Mouse (Mus musculus) telencephalon, adult 2 months (tissue): ENCODE data around the gene Pik3cg.

ENCODE experiments used
- DNase-seq: peaks from one replicate; pipeline ENCODE4 v3.0.0-alpha.2; 2011; ENCODE audit warnings: low read depth, low spot score

Gene Pik3cg

DNA sequence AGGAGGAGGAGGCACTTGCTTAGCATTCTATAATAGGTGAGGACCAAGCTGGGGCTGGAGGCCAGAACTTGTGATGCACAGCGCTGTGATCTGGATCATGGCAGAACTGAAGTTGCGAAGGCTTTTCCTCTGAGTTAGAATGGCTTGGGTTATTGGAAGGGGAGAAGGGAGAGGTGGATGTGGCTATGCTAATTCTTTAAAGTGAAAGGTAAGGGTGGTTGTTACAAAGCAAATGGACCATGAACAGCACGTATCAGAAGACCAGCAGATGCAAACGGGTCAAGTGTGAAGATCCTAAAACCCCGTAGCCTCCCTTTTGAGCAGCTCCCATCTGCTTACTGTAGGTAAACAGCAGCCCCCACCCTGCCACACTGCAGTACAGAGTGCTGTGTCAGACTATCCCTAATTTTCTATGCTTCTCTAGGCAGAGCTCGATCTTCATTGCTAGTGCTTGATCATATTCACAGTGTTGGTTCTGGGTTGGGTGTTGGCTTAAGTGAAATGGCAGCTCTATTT lies 7.3 kb downstream of the Pik3cg start:
- no peak for DNase-seq

DNA sequence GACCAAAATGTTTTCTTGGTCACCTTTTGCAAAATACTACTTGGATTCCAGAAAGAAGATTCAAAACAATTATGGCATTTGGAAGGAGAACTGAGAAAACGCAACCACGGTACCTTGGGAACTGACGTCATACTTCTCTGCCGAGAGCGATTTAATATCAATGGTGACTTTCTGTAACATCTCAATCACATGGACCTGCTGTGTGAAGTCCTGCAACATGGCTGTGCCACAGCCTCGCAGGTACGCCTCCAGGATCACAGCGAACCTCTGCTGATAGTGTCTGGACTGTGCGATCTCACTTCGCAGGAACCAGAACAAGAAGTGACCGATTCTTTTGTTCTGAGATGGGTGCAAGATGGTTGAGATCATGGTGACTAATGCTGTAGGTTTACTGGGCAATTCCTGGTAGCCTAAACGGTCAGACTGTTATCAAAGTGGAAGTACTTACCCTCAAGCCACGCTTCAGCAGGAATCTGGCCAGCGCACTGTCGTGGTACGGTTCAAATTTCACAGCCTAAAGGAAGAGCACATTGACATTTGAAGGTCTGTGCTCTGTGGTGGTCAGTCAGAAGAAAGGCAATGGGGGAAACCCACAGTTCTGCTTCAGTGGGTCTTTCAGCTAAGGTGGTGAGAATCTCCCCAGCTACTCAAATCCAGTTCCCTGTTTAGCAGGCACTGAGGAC lies 7.9 kb downstream of the Pik3cg start:
- no peak for DNase-seq

- DNase-seq: no peak
These were observed 9.0 kb downstream of the Pik3cg start for GRCm38 (mm10) chr12:32199422-32199821.

GRCm38 (mm10) chr12:32198025-32198424 lies 10.4 kb downstream of the Pik3cg start:
- DNase-seq: no peak

GRCm38 (mm10) chr12:32195000-32195399 lies 13.5 kb downstream of the Pik3cg start:
- no peak for DNase-seq

DNA sequence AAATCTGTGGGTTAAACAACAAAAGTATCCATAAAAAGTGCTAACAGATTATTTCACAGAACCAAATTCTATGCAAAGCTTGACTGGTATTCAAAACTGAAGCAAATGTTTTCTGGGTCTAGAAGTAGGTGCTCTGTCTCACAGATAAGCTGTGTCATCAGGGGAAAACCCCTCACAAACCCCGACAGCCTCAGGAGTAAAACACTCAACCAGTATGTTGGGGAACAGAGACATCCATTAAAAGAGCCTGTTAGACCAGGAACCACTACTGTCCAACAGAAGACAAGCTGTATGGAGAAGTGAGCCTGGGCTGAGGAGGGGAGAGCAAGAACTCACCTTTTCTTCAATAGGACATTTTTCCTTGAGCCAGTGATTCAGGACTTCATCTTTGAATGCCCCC lies 14.1 kb downstream of the Pik3cg start:
- DNase-seq: no peak

DNA sequence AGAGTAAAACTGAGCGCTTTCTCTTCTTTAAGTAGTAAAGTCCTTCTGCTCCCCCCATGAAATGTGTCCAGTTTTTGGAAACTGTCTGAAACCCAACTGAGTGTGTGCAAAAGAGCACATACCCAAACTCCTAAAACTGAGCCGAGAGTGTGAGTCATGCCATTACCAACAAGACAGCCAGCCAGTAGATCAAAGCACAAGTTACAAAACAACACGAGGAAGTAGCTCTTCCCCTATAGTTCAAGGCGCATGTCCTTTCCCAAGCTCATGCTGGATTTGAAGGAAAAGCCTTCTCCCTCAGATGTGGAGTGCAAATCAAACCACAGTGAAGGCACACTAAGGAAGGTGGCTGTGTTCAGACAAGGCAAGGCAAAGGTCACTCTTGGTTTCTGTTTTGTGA lies 17.5 kb downstream of the Pik3cg start:
- no peak for DNase-seq

GRCm38 (mm10) chr12:32187668-32188236 lies 20.7 kb downstream of the Pik3cg start:
- no peak for DNase-seq

DNA sequence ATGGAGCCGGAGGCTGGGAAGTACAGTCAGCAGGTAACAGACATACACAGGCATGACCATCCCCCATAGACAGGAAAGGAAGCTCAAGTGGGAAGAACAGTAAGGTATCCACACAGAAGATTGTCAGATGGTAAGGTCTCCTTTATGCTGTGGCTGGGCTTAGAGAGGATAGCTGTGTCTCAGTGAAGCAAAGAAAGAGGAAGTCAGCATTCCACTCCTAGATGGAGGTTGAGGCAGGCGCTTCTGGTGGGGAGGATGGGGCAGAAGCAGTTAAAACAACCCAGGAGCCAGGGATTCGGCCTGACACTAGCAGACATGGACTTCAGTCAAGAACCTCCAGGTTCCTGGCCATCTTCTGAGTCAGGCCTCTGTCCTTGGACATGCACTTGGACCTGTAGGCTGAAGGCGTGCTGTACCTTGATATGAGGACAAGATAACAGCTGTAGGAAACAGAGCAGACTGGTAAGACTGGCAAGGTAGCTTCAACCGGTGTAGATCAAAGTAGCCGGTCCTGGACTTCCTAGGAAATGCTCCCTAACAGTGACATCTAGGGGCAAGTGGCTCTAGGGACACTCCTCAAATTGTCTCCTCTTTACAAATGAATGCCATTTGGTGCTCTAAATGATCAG lies 21.7 kb downstream of the Pik3cg start:
- no peak for DNase-seq

GRCm38 (mm10) chr12:32184874-32185273 lies 23.6 kb downstream of the Pik3cg start:
- DNase-seq: no peak

- no peak for DNase-seq
These were observed 24.9 kb downstream of the Pik3cg start for GRCm38 (mm10) chr12:32183584-32183983.

- no peak for DNase-seq
These were observed 25.6 kb downstream of the Pik3cg start for GRCm38 (mm10) chr12:32182632-32183419.

DNA sequence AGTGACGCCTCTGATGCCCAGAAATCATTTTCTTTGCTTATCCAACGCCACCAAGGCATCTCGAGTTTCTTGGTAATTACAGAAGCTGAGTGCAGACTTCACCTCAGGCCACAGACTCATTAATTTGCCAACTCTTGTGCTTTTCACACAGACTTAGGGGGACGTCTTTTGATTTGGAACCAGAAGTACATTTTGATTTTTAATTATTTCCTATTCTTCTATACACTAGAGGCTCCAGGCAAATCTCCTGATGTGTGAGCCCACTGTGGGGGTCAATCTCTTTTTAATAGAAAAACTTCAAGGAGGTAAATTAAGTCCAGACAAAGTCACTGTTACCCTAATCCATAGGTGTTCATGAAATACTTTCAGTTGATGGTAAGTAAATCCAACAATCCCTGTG lies 26.6 kb downstream of the Pik3cg start:
- DNase-seq: no peak

- DNase-seq: no peak
These were observed 34.0 kb downstream of the Pik3cg start for GRCm38 (mm10) chr12:32174437-32174836.

- no peak for DNase-seq
These were observed 35.6 kb downstream of the Pik3cg start for GRCm38 (mm10) chr12:32172826-32173225.

GRCm38 (mm10) chr12:32169164-32169563 lies 39.3 kb downstream of the Pik3cg start:
- DNase-seq: no peak

DNA sequence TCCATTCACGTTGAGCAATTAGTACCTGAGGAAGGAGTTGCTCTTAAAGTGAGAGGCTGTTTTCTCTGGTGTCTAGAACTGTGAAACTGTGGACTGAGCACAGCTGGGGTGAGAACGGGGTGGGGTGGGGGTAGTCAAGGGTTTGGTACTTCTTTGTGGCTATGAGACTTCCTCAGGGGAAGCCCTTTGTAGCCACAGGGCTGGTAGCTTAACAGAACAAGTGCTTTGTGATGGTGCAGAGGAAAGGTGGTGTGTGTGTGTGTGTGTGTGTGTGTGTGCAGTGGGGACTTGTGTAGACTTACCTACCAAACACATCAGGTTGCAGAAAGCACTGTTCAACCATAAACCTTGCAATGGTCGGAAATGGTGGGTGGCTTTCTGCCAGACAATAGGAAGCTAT lies 39.7 kb downstream of the Pik3cg start:
- no peak for DNase-seq

DNA sequence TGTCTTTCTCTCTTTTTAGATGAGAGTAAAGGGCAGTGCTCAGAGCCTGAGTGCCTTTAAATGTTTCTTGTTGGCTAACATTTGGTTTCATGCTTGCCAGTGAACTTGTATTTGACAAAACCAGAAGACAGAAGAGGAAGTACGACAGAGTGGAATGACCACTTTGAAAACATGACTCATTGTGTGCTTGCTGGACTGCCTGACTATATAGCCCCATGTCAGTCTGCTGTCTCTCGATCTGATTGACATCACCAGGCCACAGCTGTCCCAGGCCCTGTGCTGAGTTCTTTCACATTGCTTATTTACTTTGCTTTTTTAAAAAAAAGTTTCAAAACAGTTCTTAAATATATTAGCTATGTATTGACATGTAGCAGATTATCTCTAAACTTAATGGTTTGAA lies 44.8 kb downstream of the Pik3cg start:
- DNase-seq: no peak

DNA sequence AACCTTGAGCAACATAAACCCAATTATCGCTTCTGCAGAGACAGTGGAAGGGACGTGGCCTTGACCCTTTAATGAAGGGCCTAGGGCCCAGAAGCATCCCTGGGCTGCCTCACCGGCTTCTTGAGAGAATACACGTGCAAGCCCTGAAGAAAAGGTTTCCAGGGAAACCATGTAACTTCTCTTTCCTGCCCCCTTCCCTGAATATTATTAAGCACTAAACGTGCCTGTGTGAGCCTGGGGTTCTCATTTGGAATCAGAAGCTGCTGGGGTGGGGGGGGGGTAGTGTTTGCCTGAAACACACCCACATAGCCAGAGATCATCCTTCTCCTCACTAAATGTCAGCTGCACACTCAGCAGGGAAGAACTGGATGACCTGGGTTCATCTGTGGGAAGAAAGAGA lies 49.7 kb downstream of the Pik3cg start:
- no peak for DNase-seq

GRCm38 (mm10) chr12:32146606-32147005 lies 61.9 kb downstream of the Pik3cg start:
- DNase-seq: no peak

DNA sequence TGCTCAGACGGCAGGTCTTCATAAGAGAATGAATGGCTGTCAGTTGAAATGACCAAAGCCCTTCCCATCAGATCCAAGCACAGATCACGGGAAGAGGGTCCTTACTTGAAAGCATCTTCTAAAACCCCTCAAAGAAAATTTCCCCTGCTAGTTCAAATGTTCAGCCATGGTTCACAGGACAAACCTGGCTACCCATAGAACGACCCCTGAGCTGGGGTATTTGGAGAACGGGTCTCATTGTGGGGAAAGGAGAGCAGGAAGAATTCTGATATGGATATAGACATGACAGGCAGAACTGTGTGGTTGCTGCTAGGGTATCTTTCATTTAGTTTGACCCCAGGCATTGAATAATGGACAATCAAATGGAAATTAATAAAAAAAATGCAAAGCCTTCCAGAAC lies 62.8 kb downstream of the Pik3cg start:
- DNase-seq: no peak

DNA sequence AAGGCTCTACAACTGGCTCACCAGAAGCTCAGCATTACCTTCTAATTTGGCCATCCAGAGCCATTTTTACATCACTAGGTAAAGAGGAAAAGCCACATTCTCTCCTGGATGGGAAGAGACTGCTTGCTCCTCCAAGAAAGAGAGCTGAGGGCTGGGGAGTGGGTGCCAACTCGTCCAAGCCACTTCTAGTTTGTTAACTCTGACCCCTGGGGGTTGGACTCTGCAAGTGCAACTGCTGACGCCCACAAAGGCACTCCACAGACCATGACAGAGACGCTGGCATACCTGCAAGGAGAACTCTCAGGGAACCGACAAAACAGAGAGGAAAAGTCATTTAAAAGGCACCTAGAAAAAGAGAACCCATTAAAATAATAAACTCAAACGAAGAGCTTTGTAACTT lies 63.9 kb downstream of the Pik3cg start:
- no peak for DNase-seq
